Mouse (Mus musculus) lung, postnatal 10 days (tissue): ENCODE measurements around the gene Myo10.

Experiments
- DNase-seq: peaks from one replicate; pipeline ENCODE4 v3.0.0; 2021

The Myo10 gene

GRCm38 (mm10) chr15:25652933-25653332 lies 30.6 kb downstream of the Myo10 start:
- no peak for DNase-seq

GRCm38 (mm10) chr15:25653680-25654079 lies 31.4 kb downstream of the Myo10 start:
- no peak for DNase-seq

- no peak for DNase-seq
Measured at GRCm38 (mm10) chr15:25662833-25663519, 40.7 kb downstream of the Myo10 start.

GRCm38 (mm10) chr15:25669283-25670247 lies 47.2 kb downstream of the Myo10 start:
- no peak for DNase-seq

GRCm38 (mm10) chr15:25673231-25673980 lies 51.1 kb downstream of the Myo10 start:
- DNase-seq, result no peak

GRCm38 (mm10) chr15:25674099-25674931 lies 52.0 kb downstream of the Myo10 start:
- no peak for DNase-seq

GRCm38 (mm10) chr15:25674932-25675250 lies 52.6 kb downstream of the Myo10 start:
- no peak for DNase-seq

GRCm38 (mm10) chr15:25675359-25675758 lies 53.0 kb downstream of the Myo10 start:
- no peak for DNase-seq

- DNase-seq, result no peak
Measured at GRCm38 (mm10) chr15:25676056-25676785, 53.9 kb downstream of the Myo10 start.

GRCm38 (mm10) chr15:25679081-25679480 lies 56.8 kb downstream of the Myo10 start:
- peak; percentile 74 for DNase-seq

GRCm38 (mm10) chr15:25679616-25680015 lies 57.3 kb downstream of the Myo10 start:
- no peak for DNase-seq

GRCm38 (mm10) chr15:25680269-25680818 lies 58.0 kb downstream of the Myo10 start:
- peak; percentile 51 for DNase-seq

- DNase-seq, result no peak
Measured at GRCm38 (mm10) chr15:25682953-25683507, 60.7 kb downstream of the Myo10 start.

GRCm38 (mm10) chr15:25685186-25685585 lies 62.9 kb downstream of the Myo10 start:
- DNase-seq, result no peak

- no peak for DNase-seq
Measured at GRCm38 (mm10) chr15:25688424-25689283, 66.3 kb downstream of the Myo10 start.

GRCm38 (mm10) chr15:25689477-25689876 lies 67.2 kb downstream of the Myo10 start:
- no peak for DNase-seq

GRCm38 (mm10) chr15:25690066-25690745 lies 67.9 kb downstream of the Myo10 start:
- DNase-seq, result no peak

- no peak for DNase-seq
Measured at GRCm38 (mm10) chr15:25690746-25691105, 68.4 kb downstream of the Myo10 start.

GRCm38 (mm10) chr15:25692254-25692950 lies 70.1 kb downstream of the Myo10 start:
- peak; percentile 66 for DNase-seq
